Mouse (Mus musculus) granulocyte monocyte progenitor cell, adult 5-6 weeks (primary cell): ENCODE data around the gene Uap1. TPM values are rescaled to one million over a fixed set of nuclear protein-coding genes. Genes with fewer than 3 reads are reported as not detected.
A peak's percentile ranks its signal among the peaks of the same experiment; 100 is the strongest.

Source experiments
- ATAC-seq: replicated peaks from 2 replicates; pipeline ENCODE4 v1.8.0; 2016; ENCODE audit warnings: mild to moderate bottlenecking, moderate TSS enrichment, inconsistent platforms; ENCODE audit not compliant: poor library complexity, severe bottlenecking
- total RNA-seq, 2 experiments: library from RNA; stranded (forward) in 1 of 2; stranded (reverse) in 1 of 2; fragments of 200-712, 200-1000 nt in 1 of 2; fragments of >200 nt in 1 of 2; fragmentation: Nextera tagmentation in 1 of 2; gene quantifications; 2 replicates each; pipeline ENCODE4 v1.2.3; 2014 to 2017

The Uap1 gene
- total RNA-seq, 2 experiments from 2014 or later = 49.5 to 144 TPM

DNA sequence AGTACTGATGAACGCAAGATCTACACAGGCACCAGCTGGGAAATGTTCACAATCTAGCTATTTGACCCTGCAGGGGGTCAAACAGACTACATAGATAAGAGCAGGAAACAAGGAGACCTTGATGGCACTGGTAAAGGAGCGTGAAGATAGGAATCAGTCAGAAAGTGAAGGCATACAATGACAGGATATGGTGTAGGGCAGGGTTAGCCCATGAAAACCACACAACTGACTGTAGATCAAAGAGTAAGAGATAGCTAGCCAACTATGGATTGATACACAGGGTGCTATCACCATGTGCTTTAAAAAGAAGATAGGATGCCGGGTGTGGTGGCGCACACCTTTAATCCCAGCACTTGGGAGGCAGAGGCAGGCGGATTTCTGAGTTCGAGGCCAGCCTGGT is 7.0 kb downstream of the Uap1 start:
- ATAC-seq = no peak

DNA sequence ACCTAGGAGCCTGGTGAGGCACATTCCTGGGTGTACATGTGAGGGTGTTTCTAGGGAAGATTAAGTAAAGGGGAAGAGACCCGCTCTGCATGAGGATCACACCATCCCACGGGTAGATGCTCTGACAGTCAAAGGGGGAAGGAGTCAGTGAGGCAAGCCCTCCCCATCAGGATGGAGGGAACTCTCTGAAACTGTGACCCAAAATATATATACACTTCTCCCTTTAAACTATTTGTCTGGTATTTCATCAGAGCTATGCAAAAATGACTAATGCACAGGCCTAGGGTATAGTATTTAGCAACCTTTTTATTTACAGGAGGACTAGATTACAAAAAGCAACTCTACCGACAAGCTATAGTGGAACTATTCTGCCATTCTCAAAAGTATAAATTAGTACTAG is 9.8 kb downstream of the Uap1 start:
- peak; percentile 81 for ATAC-seq

DNA sequence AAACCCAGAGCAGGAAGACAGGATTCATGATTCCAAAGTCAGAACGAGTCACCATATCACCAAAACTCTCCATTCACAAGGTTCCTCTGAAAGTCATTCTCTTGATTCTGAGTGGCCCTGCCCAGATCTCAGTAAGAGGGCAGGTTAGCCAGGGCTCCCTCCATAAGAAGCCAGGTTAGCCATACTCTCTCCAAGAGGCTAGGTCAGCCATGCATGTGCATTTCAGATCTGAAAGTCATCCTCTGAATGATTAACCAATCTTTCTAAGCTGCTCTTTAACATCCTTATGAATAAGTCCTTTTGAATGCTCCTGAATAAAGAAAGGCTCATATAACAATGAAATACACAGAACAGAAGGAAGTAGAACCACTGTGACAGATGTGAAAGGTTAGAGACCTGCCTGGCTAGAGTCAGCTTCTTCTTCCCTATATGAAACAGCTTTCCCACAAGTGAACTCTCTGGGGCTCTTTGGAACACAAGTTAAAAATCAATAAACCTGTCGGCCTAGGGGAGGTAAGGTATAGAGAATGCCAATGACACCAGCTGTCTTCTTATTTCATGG is 10.6 kb downstream of the Uap1 start:
- ATAC-seq = no peak

- no peak for ATAC-seq
Measured at GRCm38 (mm10) chr1:170163398-170163943, 11.3 kb downstream of the Uap1 start.

- ATAC-seq = peak; percentile 42
Measured at GRCm38 (mm10) chr1:170161852-170162251, 12.9 kb downstream of the Uap1 start.

DNA sequence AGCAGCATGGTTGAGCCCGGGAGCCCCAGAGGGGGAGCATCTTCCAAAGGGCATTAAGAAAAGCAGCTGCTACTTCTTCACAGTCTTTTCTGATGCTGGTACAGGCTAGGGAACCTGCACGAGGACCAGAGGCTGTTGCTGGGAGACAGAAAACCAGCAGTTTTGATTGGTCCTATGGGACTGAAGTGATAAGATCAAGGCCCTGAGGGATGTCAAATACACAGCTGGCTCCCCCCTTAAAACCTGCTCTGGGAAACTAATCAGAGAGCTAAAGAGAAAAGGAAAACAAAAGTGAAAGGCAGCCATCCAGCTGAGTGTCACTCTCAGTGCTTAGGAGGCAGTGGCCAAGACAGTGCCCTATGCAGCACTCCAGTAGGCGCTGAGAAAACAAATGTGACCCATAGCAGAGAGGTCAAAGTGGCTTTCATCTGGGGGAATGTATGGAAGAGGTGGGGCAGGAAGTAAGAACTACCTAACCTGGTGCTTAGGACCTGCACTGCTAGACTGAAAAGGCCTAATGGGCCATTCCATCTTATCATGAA is 14.3 kb downstream of the Uap1 start:
- 0 out of 2 replicates have a peak, but pooled peaks have one; percentile 4 for ATAC-seq

DNA sequence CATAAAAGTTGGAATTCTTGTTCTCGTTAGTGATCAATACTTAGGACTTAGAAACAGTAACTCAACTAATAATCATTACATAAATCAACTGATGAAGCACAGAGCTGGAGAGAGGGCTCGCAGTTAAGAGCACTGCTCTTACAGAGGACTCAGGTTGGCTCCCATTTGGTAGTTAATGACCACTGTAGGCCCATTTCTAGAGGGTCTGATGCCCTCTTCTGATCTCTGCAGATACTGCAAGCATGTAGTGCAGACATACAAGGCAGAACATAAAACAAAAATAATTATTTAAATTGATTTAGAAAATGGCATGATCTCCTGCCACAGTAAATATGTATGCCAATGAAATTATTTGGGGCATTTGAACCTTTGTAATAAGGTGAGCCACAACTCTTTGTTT is 15.1 kb downstream of the Uap1 start:
- peak; percentile 37 for ATAC-seq

- no peak for ATAC-seq
Measured at GRCm38 (mm10) chr1:170155761-170156160, 19.0 kb downstream of the Uap1 start.

DNA sequence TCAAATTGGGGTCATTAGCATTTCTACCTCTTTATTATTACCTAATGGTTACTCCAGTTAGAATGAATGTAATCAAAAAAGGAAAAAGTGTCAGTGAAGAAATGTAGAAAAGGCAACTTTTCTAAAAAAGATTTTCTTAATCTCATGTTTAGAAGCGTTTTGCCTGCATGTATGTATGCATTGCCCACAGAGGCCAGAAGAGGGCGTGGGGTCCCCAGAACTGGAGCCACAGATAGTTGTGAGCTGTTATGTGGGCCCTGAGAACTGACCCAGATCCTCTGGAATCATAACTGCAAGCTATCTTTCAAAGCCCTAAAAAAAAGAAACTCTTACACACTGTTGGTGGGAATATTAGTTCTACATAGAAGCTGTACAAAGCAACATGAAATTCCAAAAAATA is 19.5 kb downstream of the Uap1 start:
- ATAC-seq = 0 out of 2 replicates have a peak, but pooled peaks have one; percentile 20

DNA sequence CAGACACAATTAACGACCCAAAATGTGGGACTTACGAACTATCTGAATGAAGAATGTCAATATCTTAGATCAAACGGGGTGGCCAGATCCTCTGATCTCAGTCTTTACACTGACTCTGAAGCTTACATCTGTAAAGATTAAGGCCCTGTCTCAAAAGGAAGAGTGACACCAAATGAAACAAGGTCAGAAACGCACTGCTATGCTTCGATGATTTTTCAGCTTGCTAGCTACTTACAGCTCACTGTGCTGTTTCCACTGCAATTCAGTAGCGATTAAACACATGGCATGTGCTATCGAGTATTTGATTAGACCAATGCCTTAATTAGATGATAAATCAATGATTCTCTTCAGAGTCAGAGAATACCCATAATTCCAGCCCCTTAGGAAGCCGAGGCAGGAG is 20.8 kb downstream of the Uap1 start:
- ATAC-seq = no peak

GRCm38 (mm10) chr1:170152552-170152951 is 22.2 kb downstream of the Uap1 start:
- no peak for ATAC-seq

- no peak for ATAC-seq
Measured at GRCm38 (mm10) chr1:170150870-170151269, 23.9 kb downstream of the Uap1 start.

DNA sequence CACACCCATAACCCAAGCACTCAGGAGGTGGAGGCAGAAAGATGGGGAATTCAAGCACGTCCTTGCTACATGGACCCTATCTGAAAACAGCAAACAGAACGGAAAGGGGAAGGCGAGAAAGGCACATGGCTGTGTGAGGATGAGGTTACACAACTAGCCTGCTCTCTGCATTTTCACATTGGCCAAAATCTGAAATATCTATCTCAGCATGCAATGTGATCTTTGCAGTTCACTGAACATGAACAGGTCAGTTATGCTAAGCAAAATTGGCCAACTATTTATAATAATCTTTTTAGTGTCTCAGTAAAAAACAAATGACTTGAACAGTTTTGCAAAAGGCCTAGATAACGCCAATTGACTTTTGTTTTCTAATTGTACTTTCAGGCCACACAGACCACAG is 25.0 kb downstream of the Uap1 start:
- 0 out of 2 replicates have a peak, but pooled peaks have one; percentile 40 for ATAC-seq

DNA sequence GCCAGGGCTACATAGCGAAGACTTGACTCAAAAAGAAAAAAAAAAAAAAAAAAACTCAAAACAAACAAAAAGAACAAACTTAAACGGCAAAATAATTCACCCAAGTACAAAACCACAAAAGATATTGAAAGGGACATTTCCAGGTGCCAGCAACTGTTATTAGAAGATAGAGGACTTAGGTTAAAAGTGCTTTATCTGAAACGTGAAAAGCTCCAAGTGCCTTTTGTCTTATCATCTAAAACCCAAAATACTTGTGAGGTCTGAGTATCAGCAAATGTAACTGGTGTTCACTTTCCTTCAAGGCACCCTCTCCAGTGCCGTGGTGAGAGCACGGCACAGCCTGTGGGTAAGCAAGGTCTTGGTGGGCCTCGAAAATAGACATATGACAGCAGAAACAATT is 26.2 kb downstream of the Uap1 start:
- ATAC-seq = no peak

DNA sequence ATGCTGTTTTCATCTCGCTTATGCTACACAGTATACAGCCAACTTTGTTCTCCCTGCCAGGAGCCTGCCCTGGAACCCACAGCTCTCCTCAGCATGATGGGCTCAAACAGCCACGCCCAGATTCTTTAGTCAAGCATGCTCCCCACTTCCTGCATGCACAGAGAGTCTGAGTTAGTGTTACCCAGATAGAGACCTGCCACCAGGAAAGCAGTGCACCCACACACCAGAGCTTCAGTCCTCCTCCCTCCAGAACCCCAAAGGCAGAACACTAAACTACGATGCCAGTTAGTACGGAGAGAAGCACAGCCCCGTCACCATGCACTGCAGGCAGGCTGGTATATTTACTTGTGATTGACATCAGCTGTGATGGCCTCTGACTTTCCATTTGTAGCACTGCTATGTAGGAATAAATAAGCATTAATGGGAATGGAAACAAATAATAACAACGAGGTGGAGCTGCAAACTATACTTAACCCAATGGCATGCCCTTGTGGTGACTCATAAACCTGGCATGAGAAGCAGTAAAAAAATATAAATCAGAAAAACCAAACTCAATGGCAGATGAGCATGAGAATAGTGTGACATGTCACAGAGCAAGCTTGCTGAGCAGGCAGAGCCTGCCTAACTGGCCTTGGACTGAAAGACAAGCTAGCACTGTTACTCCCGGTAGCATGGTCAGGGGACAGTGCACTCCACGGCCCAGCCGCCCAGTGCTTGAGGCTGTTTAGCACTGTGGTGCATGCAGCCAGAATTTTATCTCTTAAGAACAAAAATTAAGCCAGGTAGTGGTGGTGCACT is 26.9 kb downstream of the Uap1 start:
- no peak for ATAC-seq

DNA sequence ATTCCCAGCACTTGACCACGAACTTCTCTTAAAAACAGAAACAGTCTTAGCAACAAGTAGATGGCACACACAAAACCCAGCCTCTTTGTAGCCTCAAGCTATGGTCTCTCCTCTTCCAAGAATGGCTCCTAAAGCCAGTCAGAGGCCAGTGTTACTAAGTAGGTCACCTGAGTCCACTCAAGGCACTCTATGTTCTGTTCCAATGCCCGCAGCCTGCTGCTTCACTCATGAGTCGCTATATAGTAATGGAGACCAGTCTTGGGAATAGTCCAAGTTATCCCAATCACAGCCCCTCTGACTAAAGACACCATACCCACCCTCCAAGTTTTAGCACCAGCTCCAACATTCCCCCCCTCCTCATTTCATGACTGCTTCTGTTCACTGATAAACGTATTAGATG is 29.2 kb downstream of the Uap1 start:
- ATAC-seq = no peak

GRCm38 (mm10) chr1:170142256-170142871 is 32.4 kb downstream of the Uap1 start:
- no peak for ATAC-seq

- ATAC-seq = no peak
Measured at GRCm38 (mm10) chr1:170141626-170142025, 33.1 kb downstream of the Uap1 start.

DNA sequence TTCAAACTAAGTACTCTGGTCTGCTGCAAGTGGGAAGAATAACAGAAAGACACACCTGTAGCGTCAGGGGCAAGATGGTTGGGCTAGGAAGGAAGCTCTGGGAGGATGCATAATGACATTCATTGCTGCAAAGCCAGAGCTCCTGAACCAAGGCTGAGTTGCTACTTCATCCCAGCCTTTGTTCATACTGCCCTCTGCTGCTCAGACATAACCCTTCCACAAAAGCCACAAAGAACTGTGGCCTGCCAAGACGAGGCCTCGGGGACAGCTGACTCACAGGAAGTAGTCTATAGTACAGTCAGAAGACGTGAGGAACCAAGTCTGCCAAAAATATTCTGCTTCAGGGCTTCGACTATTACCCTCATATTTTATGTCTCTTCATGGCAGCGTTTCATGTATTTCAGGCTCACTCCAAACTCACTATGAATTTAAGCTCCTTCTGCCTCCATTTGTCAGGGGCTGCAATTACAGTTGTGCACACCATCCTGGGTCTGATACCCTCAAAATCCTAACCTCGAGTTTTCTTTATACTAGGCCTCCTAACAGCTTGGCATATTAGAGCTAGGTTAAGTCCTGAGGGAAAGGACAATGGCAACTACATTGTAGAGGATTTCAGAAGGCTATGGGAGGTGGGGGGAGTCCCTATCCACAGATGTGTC is 38.3 kb downstream of the Uap1 start:
- peak; percentile 100 for ATAC-seq

- ATAC-seq = no peak
Measured at GRCm38 (mm10) chr1:170134264-170134663, 40.5 kb downstream of the Uap1 start.
